Mouse (Mus musculus) activated CD4-positive, CD25-positive, alpha-beta regulatory T cell, adult 4 months (primary cell): ENCODE data around the gene Traf1. TPM values are rescaled to one million over a fixed set of nuclear protein-coding genes. Genes with fewer than 3 reads are reported as not detected.

Experiments used
- ATAC-seq: one replicate; pipeline ENCODE4 v1.8.0; 2017
- polyA plus RNA-seq, 2 experiments: library from polyadenylated mRNA; unstranded; fragments of 100-300 nt; shearing (Covaris generic); gene quantifications; one replicate each; pipeline ENCODE4 v1.2.1; 2017

The Traf1 gene
- polyA plus RNA-seq, 2 experiments from 2014 or later, result 213 to 237 TPM

- no peak for ATAC-seq
Measured at GRCm38 (mm10) chr2:34901726-34902125, 59.8 kb downstream of the Traf1 start.

DNA sequence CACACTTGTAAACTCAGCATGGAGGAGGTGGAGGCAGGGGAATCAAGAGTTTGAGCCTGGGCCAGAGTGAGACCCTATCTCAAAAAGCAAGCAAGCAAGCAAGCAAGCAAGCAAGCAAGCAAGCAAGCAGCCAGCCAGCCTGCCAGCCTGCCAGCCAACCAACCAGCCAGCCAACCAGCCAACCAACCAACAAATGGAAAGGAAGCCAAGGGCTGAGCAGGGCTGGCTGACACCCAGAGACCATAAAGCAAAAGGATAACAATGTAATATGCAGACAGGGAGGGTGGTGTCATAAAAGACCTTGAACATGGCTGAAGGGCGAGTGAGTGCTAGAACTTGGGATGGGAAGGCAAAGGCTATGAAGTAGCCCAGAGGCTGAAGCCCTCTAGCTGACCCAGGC lies 61.2 kb downstream of the Traf1 start:
- ATAC-seq, result no peak

- ATAC-seq, result no peak
Measured at GRCm38 (mm10) chr2:34899682-34900081, 61.9 kb downstream of the Traf1 start.

DNA sequence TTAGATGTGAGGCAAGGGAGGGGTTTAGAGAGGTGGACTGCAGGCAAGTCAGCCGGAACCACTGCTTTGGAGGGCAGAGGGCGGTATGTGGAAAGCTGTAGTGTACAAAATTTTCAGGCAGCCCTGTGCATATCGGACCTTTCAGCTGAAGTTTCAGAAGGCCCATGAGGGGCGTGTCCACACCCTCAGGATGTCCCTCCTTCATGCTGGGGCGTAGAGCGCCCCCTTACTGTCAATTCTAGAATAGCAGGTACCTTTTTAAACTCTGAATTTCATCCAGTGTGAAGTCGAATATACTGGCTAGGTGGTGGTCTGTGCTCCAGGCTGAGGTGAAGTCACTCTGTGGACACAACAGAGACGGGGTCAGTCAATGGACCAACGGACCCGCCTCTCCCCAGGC lies 63.8 kb downstream of the Traf1 start:
- no peak for ATAC-seq

DNA sequence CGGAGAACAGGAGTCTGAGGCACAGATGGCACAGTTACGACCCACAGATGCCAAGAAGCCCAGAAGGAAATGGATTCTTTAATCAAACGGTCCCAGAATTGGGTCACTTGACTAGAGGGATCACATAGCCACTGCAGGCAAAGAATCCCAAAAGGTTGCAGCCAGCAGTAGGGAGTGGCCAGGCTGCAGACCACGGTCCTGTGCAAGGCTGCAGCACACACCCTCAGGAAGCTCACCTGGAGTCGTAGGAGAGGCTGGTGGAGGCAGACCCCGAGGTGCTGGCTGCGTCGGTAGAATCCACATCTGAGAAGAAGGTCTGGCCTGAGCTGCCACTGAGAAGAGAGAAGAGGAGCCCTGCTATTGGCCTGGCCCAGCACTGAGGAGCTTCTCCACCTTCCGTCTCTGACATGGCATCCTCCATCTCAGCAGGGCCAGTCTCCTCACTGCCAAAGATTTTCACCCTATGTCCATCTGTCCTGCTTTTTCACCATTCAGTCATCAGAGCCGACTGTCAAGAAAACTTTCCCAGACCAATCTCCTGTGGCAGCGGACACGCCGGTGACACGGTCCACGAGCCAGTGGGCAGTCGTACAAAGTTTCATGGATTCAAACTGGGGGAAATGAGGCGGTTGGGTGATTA lies 64.6 kb downstream of the Traf1 start:
- no peak for ATAC-seq

GRCm38 (mm10) chr2:34895503-34896113 lies 66.0 kb downstream of the Traf1 start:
- no peak for ATAC-seq

DNA sequence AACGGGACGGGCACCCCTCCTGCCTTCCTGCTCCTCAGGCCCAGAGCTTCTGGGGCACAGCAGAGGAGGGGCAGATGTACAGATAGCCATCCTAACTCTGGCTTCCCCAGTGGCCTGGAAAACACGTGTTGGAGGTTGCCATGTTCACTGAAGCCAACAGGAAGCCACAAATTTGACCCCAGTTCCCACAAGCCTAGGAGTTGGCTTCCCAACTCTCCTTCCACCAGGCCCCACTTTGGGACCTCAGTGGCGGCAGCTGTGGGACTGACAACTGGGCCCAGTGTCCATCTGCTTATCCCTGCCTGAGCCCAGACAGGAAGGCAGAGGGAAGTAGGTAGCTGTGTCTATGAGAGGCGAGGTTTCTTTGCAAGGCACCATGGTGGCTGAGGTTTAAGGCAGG lies 67.6 kb downstream of the Traf1 start:
- ATAC-seq, result no peak

Other genes starting within 250 kb of the Traf1 start
- 10 to 100 TPM; 49.3 to 50.9 TPM for gene Gapvd1, start 206.5 kb downstream of the Traf1 start, polyA plus RNA-seq
- gene Hspa5, start 189.8 kb downstream of the Traf1 start, polyA plus RNA-seq, result 100 to 1,000 TPM; 510 to 612 TPM
- gene Rabepk, start 161.9 kb downstream of the Traf1 start, polyA plus RNA-seq, result 10 to 100 TPM; 48.7 to 64.7 TPM
- gene Fbxw2, start 135.5 kb downstream of the Traf1 start, polyA plus RNA-seq, result 10 to 100 TPM; 69.1 to 87.0 TPM
- gene Gm34653, start 128.8 kb downstream of the Traf1 start, polyA plus RNA-seq, result not detected
- not detected for gene Cutal, start 87.4 kb downstream of the Traf1 start, polyA plus RNA-seq
- 10 to 100 TPM; 61.0 to 74.1 TPM for gene Psmd5, start 86.8 kb downstream of the Traf1 start, polyA plus RNA-seq
- gene Phf19, start 47.7 kb downstream of the Traf1 start, polyA plus RNA-seq, result 1 to 10 TPM; 1.2 to 1.8 TPM
- gene Hc, start 99.7 kb upstream of the Traf1 start, polyA plus RNA-seq, result under 1 TPM; 0.09 to 0.17 TPM
- gene AI182371, start 139.8 kb upstream of the Traf1 start, polyA plus RNA-seq, result under 1 TPM in 1 of 2 experiments, not detected in 1; 0.78 TPM
- 100 to 1,000 TPM; 139 to 153 TPM for gene Cntrl, start 147.7 kb upstream of the Traf1 start, polyA plus RNA-seq
- gene Rab14, start 239.3 kb upstream of the Traf1 start, polyA plus RNA-seq, result 100 to 1,000 TPM in 1 of 2 experiments, 10 to 100 TPM in 1; 90.7 to 129 TPM